Mouse (Mus musculus) liver, embryonic 11.5 days (tissue): ENCODE data around the gene H2-DMb1. TPM values are rescaled to one million over a fixed set of nuclear protein-coding genes. Genes with fewer than 3 reads are reported as not detected.

Experiments used
- ATAC-seq: fragments of 200-750 bp; cut with Nextera tagmentation; replicated peaks from 2 replicates; pipeline ENCODE4 v1.8.0; 2017; ENCODE audit warnings: moderate number of reproducible peaks, mild to moderate bottlenecking, moderate TSS enrichment, moderate library complexity; ENCODE audit not compliant: low FRiP score
- DNase-seq: peaks from one replicate; pipeline ENCODE4 v3.0.0-alpha.2; 2017; ENCODE audit warnings: low spot score
- H3K27ac ChIP-seq: fragments of 300-500 bp; sonication (generic); 2 replicates; pipeline ENCODE4 v1.5.1; 2014; ENCODE audit warnings: mild to moderate bottlenecking, low read depth, low read length, control low read depth
- H3K27me3 ChIP-seq: fragments of 300-500 bp; sonication (generic); replicated peaks from 2 replicates; pipeline ENCODE4 v1.6.1; 2014; ENCODE audit warnings: low read length, mixed read lengths; ENCODE audit not compliant: control insufficient read depth, insufficient read depth
- H3K36me3 ChIP-seq: fragments of 300-500 bp; sonication (generic); 2 replicates; pipeline ENCODE4 v1.6.1; 2014; ENCODE audit warnings: mild to moderate bottlenecking, low read length, moderate library complexity, mixed read lengths; ENCODE audit not compliant: control insufficient read depth, insufficient read depth
- H3K4me1 ChIP-seq: fragments of 300-500 bp; sonication (generic); replicated peaks from 2 replicates; pipeline ENCODE4 v1.6.1; 2014; ENCODE audit warnings: low read length, mixed read lengths; ENCODE audit not compliant: control insufficient read depth, insufficient read depth
- H3K4me2 ChIP-seq: fragments of 300-500 bp; sonication (generic); 2 replicates; pipeline ENCODE4 v1.6.1; 2014; ENCODE audit warnings: mild to moderate bottlenecking, control low read depth, moderate library complexity
- H3K4me3 ChIP-seq: fragments of 300-500 bp; sonication (generic); 2 replicates; pipeline ENCODE4 v1.5.1; 2014; ENCODE audit warnings: low read depth, low read length, control low read depth
- H3K9ac ChIP-seq: fragments of 300-500 bp; sonication (generic); 2 replicates; pipeline ENCODE4 v1.6.1; 2014; ENCODE audit warnings: low read depth, low read length, control low read depth
- H3K9me3 ChIP-seq: fragments of 300-500 bp; sonication (generic); 2 replicates; pipeline ENCODE4 v1.6.1; 2016; ENCODE audit warnings: low read length, inconsistent platforms, mixed read lengths; ENCODE audit not compliant: control insufficient read depth
- WGBS: fragments of 180-500 bp; shearing (Covaris S2); extraction: QIAGEN DNeasy Blood & Tissue Kit; methylation state at CpG from one replicate; pipeline ENCODE4 v1.1.7; 2014; 5-methylcytosine and 5-hydroxymethylcytosine counted together
- polyA plus RNA-seq: library from polyadenylated mRNA; unstranded; fragments of >200 nt; fragmentation: Nextera tagmentation; extraction: Ambion mirVana; gene quantifications from 2 replicates; pipeline ENCODE4 v1.2.1, GENCODE M21; 2014

H2-DMb1 gene
- polyA plus RNA-seq, 1 experiment from 2014 or later = 0.19 TPM

DNA sequence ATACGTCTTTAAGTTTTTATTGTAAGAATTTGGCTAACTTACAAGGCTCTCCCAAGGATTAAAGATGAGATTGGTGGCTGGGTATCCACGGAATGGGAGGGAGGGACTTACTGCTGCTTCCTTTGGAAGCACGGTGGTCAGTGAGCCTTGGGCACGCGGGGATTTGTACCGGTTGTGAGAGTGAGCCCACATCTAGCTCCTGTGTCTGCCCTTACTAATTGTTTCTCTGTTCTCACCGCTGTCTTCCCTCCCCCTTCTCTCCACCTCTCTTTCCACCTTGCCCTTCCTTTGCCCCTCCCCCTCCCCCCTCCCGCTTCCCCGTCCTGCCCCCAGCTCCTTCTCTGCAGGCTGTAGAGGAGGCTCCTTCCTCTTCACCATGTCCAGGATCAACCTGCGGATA, 55.5 kb downstream of the H2-DMb1 start:
- H3K27me3 ChIP-seq = peaks cover 22% of the 10 kb centered on the region
- no peak for DNase-seq
- no peaks in the 10 kb centered on the region for H3K36me3 ChIP-seq
- H3K4me3 ChIP-seq = no peak overlapping the region
- no peak overlapping the region for H3K4me2 ChIP-seq
- no peak for ATAC-seq
- no peaks in the 10 kb centered on the region for H3K9me3 ChIP-seq
- H3K4me1 ChIP-seq = peaks cover 21% of the 10 kb centered on the region
- no peak overlapping the region for H3K27ac ChIP-seq
- no peak overlapping the region for H3K9ac ChIP-seq
- WGBS = 24% methylated on average over 10 of the region's 10 CpGs

- Histone ChIP-seq H3K27me3 (peaks cover 34% of the 10 kb centered on the region), H3K36me3 (no peaks in the 10 kb centered on the region), H3K9me3 (no peaks in the 10 kb centered on the region), H3K4me1 (peaks cover 21% of the 10 kb centered on the region), H3K4me2 (no peak overlapping the region), H3K9ac (no peak overlapping the region), H3K4me3 (no peak overlapping the region), H3K27ac (no peak overlapping the region)
- ATAC-seq (no peak), DNase-seq (no peak)
- 38% methylated on average over 3 of the region's 3 CpGs for WGBS
These were observed 56.8 kb downstream of the H2-DMb1 start for GRCm38 (mm10) chr17:34209680-34210079.

Other genes starting within 250 kb of the H2-DMb1 start
- gene Platr17, start 247.9 kb upstream of the H2-DMb1 start, polyA plus RNA-seq = 1.8 and 2.2 TPM in 2 replicates
- 46.9 and 52.9 TPM in 2 replicates for gene Daxx, start 243.7 kb upstream of the H2-DMb1 start, polyA plus RNA-seq
- gene Tapbp, start 237.2 kb upstream of the H2-DMb1 start, polyA plus RNA-seq = 28.1 and 29.1 TPM in 2 replicates
- gene Zbtb22, start 237.2 kb upstream of the H2-DMb1 start, polyA plus RNA-seq = 12.4 and 13.0 TPM in 2 replicates
- gene Rgl2, start 223.5 kb upstream of the H2-DMb1 start, polyA plus RNA-seq = 22.1 and 25.6 TPM in 2 replicates
- 266 and 286 TPM in 2 replicates for gene Pfdn6, start 212.7 kb upstream of the H2-DMb1 start, polyA plus RNA-seq
- gene Wdr46, start 212.4 kb upstream of the H2-DMb1 start, polyA plus RNA-seq = 62.6 and 67.0 TPM in 2 replicates
- gene B3galt4, start 201.6 kb upstream of the H2-DMb1 start, polyA plus RNA-seq = 2.9 and 3.5 TPM in 2 replicates
- gene Vps52, start 197.3 kb upstream of the H2-DMb1 start, polyA plus RNA-seq = 47.2 and 49.1 TPM in 2 replicates
- gene Rps18, start 197.1 kb upstream of the H2-DMb1 start, polyA plus RNA-seq = 2,164 and 2,343 TPM in 2 replicates
- gene H2-K1, start 152.7 kb upstream of the H2-DMb1 start, polyA plus RNA-seq = 82.7 and 84.9 TPM in 2 replicates
- 3.4 and 5.5 TPM in 2 replicates for gene Ring1, start 128.4 kb upstream of the H2-DMb1 start, polyA plus RNA-seq
- 34.2 and 45.1 TPM in 2 replicates for gene H2-Ke6, start 125.0 kb upstream of the H2-DMb1 start, polyA plus RNA-seq
- 73.9 and 75.9 TPM in 2 replicates for gene Slc39a7, start 121.4 kb upstream of the H2-DMb1 start, polyA plus RNA-seq
- gene Rxrb, start 121.3 kb upstream of the H2-DMb1 start, polyA plus RNA-seq = 30.8 and 31.5 TPM in 2 replicates
- 0.61 and 0.67 TPM in 2 replicates for gene Col11a2, start 113.6 kb upstream of the H2-DMb1 start, polyA plus RNA-seq
- gene H2-Oa, start 60.7 kb upstream of the H2-DMb1 start, polyA plus RNA-seq = 0.26 and 0.56 TPM in 2 replicates
- 5.6 and 5.9 TPM in 2 replicates for gene H2-DMa, start 33.5 kb upstream of the H2-DMb1 start, polyA plus RNA-seq
- gene Brd2, start 30.4 kb upstream of the H2-DMb1 start, polyA plus RNA-seq = 86.1 and 90.8 TPM in 2 replicates
- 0.32 and 0.34 TPM in 2 replicates for gene H2-DMb2, start 9.8 kb upstream of the H2-DMb1 start, polyA plus RNA-seq
- 1.5 and 1.8 TPM in 2 replicates for gene Tap1, start 34.5 kb downstream of the H2-DMb1 start, polyA plus RNA-seq
- 2.3 and 4.0 TPM in 2 replicates for gene Psmb9, start 34.7 kb downstream of the H2-DMb1 start, polyA plus RNA-seq
- 8.4 and 10.3 TPM in 2 replicates for gene Psmb8, start 44.6 kb downstream of the H2-DMb1 start, polyA plus RNA-seq
- 6.6 and 7.4 TPM in 2 replicates for gene Tap2, start 50.5 kb downstream of the H2-DMb1 start, polyA plus RNA-seq
- gene H2-Ob, start 85.8 kb downstream of the H2-DMb1 start, polyA plus RNA-seq = not detected in 2 replicates
- gene H2-Ab1, start 104.6 kb downstream of the H2-DMb1 start, polyA plus RNA-seq = 3.9 and 4.1 TPM in 2 replicates
- gene H2-Aa, start 134.8 kb downstream of the H2-DMb1 start, polyA plus RNA-seq = not detected in 2 replicates
- gene H2-Eb1, start 152.8 kb downstream of the H2-DMb1 start, polyA plus RNA-seq = 0.23 and 0.63 TPM in 2 replicates
- gene H2-Eb2, start 172.6 kb downstream of the H2-DMb1 start, polyA plus RNA-seq = not detected in 2 replicates
- gene Btnl2, start 201.8 kb downstream of the H2-DMb1 start, polyA plus RNA-seq = not detected in 2 replicates
- gene Btnl1, start 224.1 kb downstream of the H2-DMb1 start, polyA plus RNA-seq = not detected in 2 replicates
- gene BC051142, start 245.7 kb downstream of the H2-DMb1 start, polyA plus RNA-seq = 0.41 TPM in 1 of 2 replicates, not detected in the other